ENCODE assay signal across 8 mouse cellular contexts in the genomic region with DNA sequence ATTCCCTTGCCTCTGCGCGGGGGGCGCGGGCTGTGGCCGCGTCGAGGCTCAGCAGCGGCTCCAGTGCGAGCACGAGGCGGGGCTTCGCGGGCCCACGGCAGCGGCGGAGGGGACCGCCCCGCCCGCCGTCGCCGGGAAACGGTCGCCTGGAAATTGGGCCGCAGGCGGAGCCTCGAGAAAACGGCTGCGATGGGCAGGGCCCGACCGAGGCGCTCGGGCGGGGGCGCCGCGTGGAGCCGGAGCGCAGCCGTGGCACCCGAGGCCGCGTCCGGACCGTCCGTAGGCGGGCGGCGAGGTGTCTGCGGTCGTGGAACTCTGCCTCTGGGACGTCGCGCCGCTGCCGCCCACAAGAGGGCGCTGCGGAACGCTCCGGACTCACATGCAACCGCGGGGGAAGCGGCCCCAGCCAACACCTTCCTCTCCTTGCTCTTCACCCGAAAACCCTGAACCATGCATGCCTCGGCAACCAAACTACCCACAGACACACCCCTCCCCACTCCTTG. TPM values are rescaled to one million over a fixed set of nuclear protein-coding genes. Genes with fewer than 3 reads are reported as not detected.
DNase-seq lines count a peak whose midpoint lies in the region; ATAC-seq lines count a peak whose summit lies in the region.

Gene Gm49601 (minus strand): TSS at position 52 of the 503 bp plus-strand sequence.

- DNase-seq in MN1 (ENCODE audit: low spot score) = peak; percentile 61
- DNase-seq in cerebellum, adult 9-10 months = peak; percentile 90
- DNase-seq in frontal cortex, postnatal 10 days (ENCODE audit: low spot score in 2 of 2) = peak; percentile 66 to 82
- peak; percentile 83 to 90 for DNase-seq in layer of hippocampus, postnatal 10 days (ENCODE audit: low spot score in 2 of 2)
- DNase-seq in lung, postnatal 10 days = peak; percentile 88
- DNase-seq in ovary, postnatal 36 days (ENCODE audit: low spot score) = peak; percentile 87
- peak; percentile 85 for DNase-seq in thymus, postnatal 25 days

- peaks cover 34% of the 10 kb centered on the region for H3K4me1 ChIP-seq in hindbrain, embryonic 12.5 days

- peaks cover 36% of the 10 kb centered on the region for H3K36me3 ChIP-seq in hindbrain, embryonic 12.5 days

- no peaks in the 10 kb centered on the region for H3K9me3 ChIP-seq in hindbrain, embryonic 12.5 days (replicated peaks)

- no peak within 1 kb of the TSS for H3K27ac ChIP-seq in hindbrain, embryonic 12.5 days

- H3K27me3 ChIP-seq in hindbrain, embryonic 12.5 days = peaks cover 68% of the 10 kb centered on the region

- 0% methylated on average over 32 of the region's 65 CpGs for WGBS in hindbrain, embryonic 12.5 days

- peak within 1 kb of the TSS; percentile 93 for H3K9ac ChIP-seq in hindbrain, embryonic 12.5 days

- peak within 1 kb of the TSS; percentile 90 for H3K4me2 ChIP-seq in hindbrain, embryonic 12.5 days (replicated peaks)

- peak; percentile 36 for ATAC-seq in hindbrain, embryonic 12.5 days (ENCODE audit: low FRiP score)

- H3K4me3 ChIP-seq in hindbrain, embryonic 12.5 days = peak within 1 kb of the TSS; percentile 50

RNA-seq across cellular contexts. Expression of gene Gm49601, which starts in this region (rescaled TPM):
- 12.6 and 13.5 TPM in 2 replicates for polyA plus RNA-seq in hindbrain, embryonic 12.5 days (2016; fragmentation: Nextera tagmentation; extraction: Ambion mirVana)
- 10 to 100 TPM; 84.8 to 98.2 TPM for total RNA-seq in layer of hippocampus, postnatal 10 days (2021)
